19 mouse cellular contexts compared by ENCODE assay signal in the genomic region with DNA sequence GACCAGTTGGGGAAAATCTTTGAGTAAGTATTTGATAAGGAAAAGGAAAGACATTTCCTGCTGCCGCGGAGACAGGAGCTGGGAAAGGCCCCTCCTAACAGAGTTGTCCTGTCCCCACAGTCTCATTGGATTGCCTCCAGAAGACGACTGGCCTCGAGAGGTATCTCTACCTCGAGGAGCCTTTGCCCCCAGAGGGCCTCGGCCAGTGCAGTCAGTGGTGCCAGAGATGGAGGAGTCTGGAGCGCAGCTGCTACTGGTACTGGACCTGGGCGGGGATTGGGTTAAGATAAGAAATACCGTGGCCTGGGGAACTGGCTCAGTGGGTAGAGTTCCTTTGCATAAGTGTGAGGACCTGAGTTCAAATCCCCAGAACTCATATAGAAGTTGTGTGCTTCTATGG. TPM values are rescaled to one million over a fixed set of nuclear protein-coding genes. Genes with fewer than 3 reads are reported as not detected.
DNase-seq lines count a peak whose midpoint lies in the region; ATAC-seq and TF ChIP-seq lines count a peak whose summit lies in the region.
"Had no signal": no experiment of that assay in that cellular context is flagged by ENCODE, and none has a peak within 500 bp of the region (broad histone marks: within the 10 kb centered on the region; RNA-seq: fewer than 3 reads in every experiment).

No protein-coding gene starts in this region.

- ATAC-seq in liver, embryonic 11.5 days (replicated peaks; ENCODE audit: low FRiP score), result no peak
- peak; percentile 11 for ATAC-seq in intestine, embryonic 16.5 days
- ATAC-seq: forebrain, embryonic 15.5 days; inflammation-experienced regulatory T-cells, adult 6 months had no signal

- intact Hi-C loops in heart, postnatal 25 days (cut with DNase I), result no loop called here

- WGBS in liver, embryonic 11.5 days, result 56% methylated on average over 9 of the region's 9 CpGs
- WGBS in intestine, embryonic 16.5 days, result 61% methylated on average over 9 of the region's 9 CpGs

- no peak overlapping the region; the same call in 1 of the 2 replicates for H3K9ac ChIP-seq in liver, embryonic 11.5 days (ENCODE audit: low read depth, low read length)
- H3K9ac ChIP-seq in MEL (ENCODE audit: control insufficient read depth, low read depth, low read length, poor library complexity, severe bottlenecking), result no peak overlapping the region; the same call in 1 of the 2 replicates
- no peak overlapping the region for H3K9ac ChIP-seq in intestine, embryonic 16.5 days (ENCODE audit: low read depth, low read length)
- H3K9ac ChIP-seq: forebrain, embryonic 15.5 days; stomach, embryonic 15.5 days had no signal

- H3K27ac ChIP-seq in liver, embryonic 11.5 days (ENCODE audit: low read depth, low read length), result no peak overlapping the region
- no peak overlapping the region for H3K27ac ChIP-seq in MEL (ENCODE audit: control insufficient read depth, low read depth, low read length)
- H3K27ac ChIP-seq in intestine, embryonic 16.5 days (ENCODE audit: low read length), result peak overlapping the region; percentile 61; the same call in 1 of the 2 replicates
- H3K27ac ChIP-seq: forebrain, embryonic 15.5 days; kidney, postnatal 0 days; left cerebral cortex, adult 2 months; limb, embryonic 10.5 days; stomach, embryonic 15.5 days had no signal

- peak overlapping the region; percentile 87; the same call in 1 of the 2 replicates for H3K4me3 ChIP-seq in liver, embryonic 11.5 days (ENCODE audit: low read depth, low read length)
- no peak overlapping the region for H3K4me3 ChIP-seq in MEL (ENCODE audit: control insufficient read depth in 1 of 2, insufficient read depth in 1 of 2, low read depth in 2 of 2, low read length in 2 of 2)
- no peak overlapping the region for H3K4me3 ChIP-seq in intestine, embryonic 16.5 days (ENCODE audit: low read length)
- H3K4me3 ChIP-seq: left cerebral cortex, adult 2 months; megakaryocyte, embryonic 14.5 days; stomach, embryonic 15.5 days had no signal

- TF ChIP-seq CTCF in MEL (IDR thresholded peaks at IDR 0.05 in 2 of 3, conservative IDR thresholded peaks at IDR 0.05 in 1 of 3; ENCODE audit: control insufficient read depth in 1 of 3, insufficient read depth in 1 of 3, low read depth in 2 of 3, low read length in 3 of 3, poor library complexity in 1 of 3, severe bottlenecking in 1 of 3), result no peak

- peaks cover 34% of the 10 kb centered on the region for H3K36me3 ChIP-seq in liver, embryonic 11.5 days (ENCODE audit: control insufficient read depth, insufficient read depth, low read length)
- H3K36me3 ChIP-seq in MEL (ENCODE audit: control insufficient read depth in 1 of 2, insufficient read depth in 2 of 2, low read length in 2 of 2), result peaks cover 14 to 39% of the 10 kb centered on the region in 2 experiments
- H3K36me3 ChIP-seq in intestine, embryonic 16.5 days (ENCODE audit: control insufficient read depth, insufficient read depth, low read length), result peaks cover 21% of the 10 kb centered on the region

- no peak for TF ChIP-seq POLR2A in MEL (IDR thresholded peaks at IDR 0.05; ENCODE audit: control insufficient read depth in 1 of 2, insufficient read depth in 1 of 2, low read depth in 1 of 2, low read length in 2 of 2, poor library complexity in 1 of 2)

- H3K9me3 ChIP-seq in liver, embryonic 11.5 days (ENCODE audit: control insufficient read depth, low read length), result no peaks in the 10 kb centered on the region
- H3K9me3 ChIP-seq in MEL (replicated peaks; ENCODE audit: insufficient read depth, low read length), result no peaks in the 10 kb centered on the region
- no peaks in the 10 kb centered on the region for H3K9me3 ChIP-seq in intestine, embryonic 16.5 days (ENCODE audit: control insufficient read depth, low read length)
- H3K9me3 ChIP-seq: forebrain, embryonic 15.5 days; limb, embryonic 10.5 days; megakaryocyte, embryonic 14.5 days; stomach, embryonic 15.5 days had no signal

- peaks cover 9% of the 10 kb centered on the region for H3K27me3 ChIP-seq in liver, embryonic 11.5 days (replicated peaks; ENCODE audit: control insufficient read depth, insufficient read depth, low read length)
- no peaks in the 10 kb centered on the region for H3K27me3 ChIP-seq in MEL (ENCODE audit: control insufficient read depth in 1 of 2, insufficient read depth in 2 of 2, low read length in 2 of 2)
- no peaks in the 10 kb centered on the region for H3K27me3 ChIP-seq in intestine, embryonic 16.5 days (replicated peaks; ENCODE audit: control insufficient read depth, insufficient read depth, low read length)
- H3K27me3 ChIP-seq: forebrain, embryonic 15.5 days had no signal

- no peak for TF ChIP-seq EP300 in MEL (IDR thresholded peaks at IDR 0.05; ENCODE audit: low read depth in 1 of 2, low read length in 2 of 2)

- no peak for TF ChIP-seq RAD21 in MEL (IDR thresholded peaks at IDR 0.05; ENCODE audit: low read depth, low read length)

- DNase-seq in heart, adult 11 months, result peak; percentile 91
- no peak for DNase-seq in heart, postnatal 25 days (ENCODE audit: low spot score)
- no peak for DNase-seq in liver, embryonic 11.5 days (ENCODE audit: low spot score)
- DNase-seq in liver, result no peak
- DNase-seq in MEL (ENCODE audit: low read depth, low spot score), result no peak
- no peak for DNase-seq in urinary bladder, adult 18-20 months (ENCODE audit: low spot score in 2 of 2)
- DNase-seq: cerebellum, postnatal 25 days; heart, postnatal 4 days; lung, postnatal 14 days had no signal

- peaks cover 36% of the 10 kb centered on the region for H3K79me2 ChIP-seq in MEL (ENCODE audit: control insufficient read depth, insufficient read depth, low read length, poor library complexity)

- peaks cover 32% of the 10 kb centered on the region for H3K4me1 ChIP-seq in liver, embryonic 11.5 days (replicated peaks; ENCODE audit: control insufficient read depth, insufficient read depth, low read length)
- H3K4me1 ChIP-seq in MEL (ENCODE audit: control insufficient read depth in 1 of 2, insufficient read depth in 2 of 2, low read length in 2 of 2), result peaks cover 6 to 21% of the 10 kb centered on the region in 2 experiments
- peaks cover 28% of the 10 kb centered on the region for H3K4me1 ChIP-seq in intestine, embryonic 16.5 days (ENCODE audit: control insufficient read depth, insufficient read depth, low read length)

- peak overlapping the region; percentile 15; the same call in 1 of the 2 replicates for H3K4me2 ChIP-seq in liver, embryonic 11.5 days
- no peak overlapping the region for H3K4me2 ChIP-seq in intestine, embryonic 16.5 days (ENCODE audit: low read depth, low read length)
- H3K4me2 ChIP-seq: stomach, embryonic 15.5 days had no signal

TF ChIP-seq in MEL, 35 proteins besides CTCF, POLR2A, EP300 and RAD21:
- TF ChIP-seq MAZ (IDR thresholded peaks at IDR 0.05; ENCODE audit: low read depth, low read length), result 0 out of 2 replicates have a peak, but pooled peaks have one; percentile 47
- TF ChIP-seq ZMIZ1 (IDR thresholded peaks at IDR 0.05; ENCODE audit: low read depth, low read length), result 0 out of 2 replicates have a peak, but pooled peaks have one; percentile 24
- no peak for TF ChIP-seq NELFE (IDR thresholded peaks at IDR 0.05; ENCODE audit: low read depth, low read length)
- TF ChIP-seq MYC (IDR thresholded peaks at IDR 0.05; ENCODE audit: low read depth, low read length), result 0 out of 2 replicates have a peak, but pooled peaks have one; percentile 18
TF ChIP-seq in MEL: peak in this region for 3.

RNA-seq across cellular contexts. Expression of gene Cdk4, which starts 2.6 kb away (rescaled TPM):
- 10 to 100 TPM; 76.1 to 83.3 TPM for total RNA-seq in heart, postnatal 25 days (2021)
- polyA plus RNA-seq in liver, embryonic 11.5 days (2014; fragmentation: Nextera tagmentation; extraction: Ambion mirVana), result 1,533 and 1,539 TPM in 2 replicates
- 362 and 443 TPM in 2 replicates for total RNA-seq in MEL (2012; rRNA removed)
- polyA plus RNA-seq in MEL (2012; ENCODE audit: insufficient read depth in 1 of 2, insufficient read length in 2 of 2, low read depth in 1 of 2, low replicate concordance in 2 of 2, missing spikeins in 1 of 2), result 1,000 to 10,000 TPM in 1 of 2 experiments, 100 to 1,000 TPM in 1; 843 to 1,325 TPM
- polyA plus RNA-seq in intestine, embryonic 16.5 days (2015; fragmentation: Nextera tagmentation; extraction: Ambion mirVana), result 1,474 and 1,595 TPM in 2 replicates

RNA-seq across cellular contexts. Expression of gene Tspan31, which starts 4.1 kb away (rescaled TPM):
- 10 to 100 TPM; 43.4 to 47.4 TPM for total RNA-seq in heart, postnatal 25 days (2021)
- polyA plus RNA-seq in liver, embryonic 11.5 days (2014; fragmentation: Nextera tagmentation; extraction: Ambion mirVana), result 112 and 121 TPM in 2 replicates
- total RNA-seq in MEL (2012; rRNA removed), result 49.7 and 57.2 TPM in 2 replicates
- 10 to 100 TPM in 1 of 2 experiments, not detected in 1; 63.1 TPM for polyA plus RNA-seq in MEL (2012; ENCODE audit: insufficient read depth in 1 of 2, insufficient read length in 2 of 2, low read depth in 1 of 2, low replicate concordance in 2 of 2, missing spikeins in 1 of 2)
- 189 and 206 TPM in 2 replicates for polyA plus RNA-seq in intestine, embryonic 16.5 days (2015; fragmentation: Nextera tagmentation; extraction: Ambion mirVana)

RNA-seq across cellular contexts. Expression of gene March9, which starts 6.0 kb away (rescaled TPM):
- total RNA-seq in heart, postnatal 25 days (2021), result 1 to 10 TPM; 2.3 to 2.5 TPM
- polyA plus RNA-seq in liver, embryonic 11.5 days (2014; fragmentation: Nextera tagmentation; extraction: Ambion mirVana), result 0.38 TPM in 2 replicates
- total RNA-seq in MEL (2012; rRNA removed), result 2.1 and 2.3 TPM in 2 replicates
- polyA plus RNA-seq in MEL (2012; ENCODE audit: insufficient read depth in 1 of 2, insufficient read length in 2 of 2, low read depth in 1 of 2, low replicate concordance in 2 of 2, missing spikeins in 1 of 2), result 1 to 10 TPM in 1 of 2 experiments, not detected in 1; 5.2 TPM
- polyA plus RNA-seq in intestine, embryonic 16.5 days (2015; fragmentation: Nextera tagmentation; extraction: Ambion mirVana), result 0.40 and 0.50 TPM in 2 replicates
- total RNA-seq: granulocyte monocyte progenitor cell, adult 5-6 weeks had no signal
- polyA plus RNA-seq: liver, embryonic 16.5 days had no signal

RNA-seq across cellular contexts. Expression of gene Agap2, which starts 9.1 kb away (rescaled TPM):
- 1 to 10 TPM; 5.9 to 7.3 TPM for total RNA-seq in heart, postnatal 25 days (2021)
- polyA plus RNA-seq in liver, embryonic 11.5 days (2014; fragmentation: Nextera tagmentation; extraction: Ambion mirVana), result 2.2 and 2.3 TPM in 2 replicates
- 0.03 and 0.04 TPM in 2 replicates for total RNA-seq in MEL (2012; rRNA removed)
- under 1 TPM in 1 of 2 experiments, not detected in 1; 0.46 TPM for polyA plus RNA-seq in MEL (2012; ENCODE audit: insufficient read depth in 1 of 2, insufficient read length in 2 of 2, low read depth in 1 of 2, low replicate concordance in 2 of 2, missing spikeins in 1 of 2)
- polyA plus RNA-seq in intestine, embryonic 16.5 days (2015; fragmentation: Nextera tagmentation; extraction: Ambion mirVana), result 0.05 and 0.21 TPM in 2 replicates

RNA-seq across cellular contexts. Expression of gene Cyp27b1, which starts 17.9 kb away (rescaled TPM):
- under 1 TPM in 1 of 2 experiments, not detected in 1; 0.14 TPM for total RNA-seq in heart, postnatal 25 days (2021)
- polyA plus RNA-seq in liver, embryonic 11.5 days (2014; fragmentation: Nextera tagmentation; extraction: Ambion mirVana), result not detected in 2 replicates
- 0.23 TPM in 2 replicates for total RNA-seq in MEL (2012; rRNA removed)
- polyA plus RNA-seq in MEL (2012; ENCODE audit: insufficient read depth in 1 of 2, insufficient read length in 2 of 2, low read depth in 1 of 2, low replicate concordance in 2 of 2, missing spikeins in 1 of 2), result under 1 TPM in 1 of 2 experiments, not detected in 1; 0.93 TPM
- polyA plus RNA-seq in intestine, embryonic 16.5 days (2015; fragmentation: Nextera tagmentation; extraction: Ambion mirVana), result 0.05 and 0.11 TPM in 2 replicates
- polyA plus RNA-seq: inflammation-experienced regulatory T-cells, adult 6 months had no signal
